Mouse (Mus musculus): ENCODE measurements at regions not wholly inside any gene's neighbourhood (a gene's known extent, or its start where the extent isn't known, plus 50 kb on each side); places are given as distances from the start of the nearest gene placed in this dataset.

DNA sequence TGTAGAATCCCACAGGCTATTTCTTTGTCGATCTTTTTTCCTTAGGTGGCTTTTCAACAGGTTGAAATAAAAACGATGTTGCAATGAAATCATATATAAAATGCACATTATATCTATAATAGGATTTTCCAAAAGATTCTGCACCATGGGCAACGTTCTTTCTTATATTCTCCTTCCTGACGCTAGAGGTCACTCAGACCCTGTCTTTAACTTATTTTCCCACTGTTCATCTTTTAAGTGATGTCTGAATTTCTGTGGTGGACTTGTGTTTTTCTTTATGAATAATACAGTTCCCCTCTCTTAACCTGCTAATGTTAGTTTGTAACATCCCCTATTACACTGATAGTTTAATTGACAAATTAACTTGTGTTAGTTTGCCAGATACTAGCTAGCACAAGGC lies 86.5 kb upstream of the Got2 start:
- DNase-seq = no peak

DNA sequence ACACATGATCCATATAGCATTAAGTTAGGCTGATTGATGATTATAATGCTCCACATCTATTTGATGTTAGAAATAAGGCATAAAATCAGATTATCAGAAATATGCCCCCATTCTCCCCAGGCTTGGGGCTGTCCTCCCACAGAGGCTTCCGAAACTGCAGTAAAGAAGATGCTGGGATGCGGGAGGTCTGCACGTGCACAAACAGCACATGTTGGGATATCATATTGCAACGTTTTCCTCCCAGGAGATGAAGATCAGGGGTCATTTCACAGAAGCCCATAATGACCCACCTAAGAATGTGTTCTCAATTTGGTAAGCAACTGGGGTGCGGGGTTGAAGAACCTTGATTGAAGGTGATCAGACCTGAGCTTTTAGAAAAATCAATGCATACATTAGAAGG lies 85.9 kb upstream of the Got2 start:
- DNase-seq = no peak

DNA sequence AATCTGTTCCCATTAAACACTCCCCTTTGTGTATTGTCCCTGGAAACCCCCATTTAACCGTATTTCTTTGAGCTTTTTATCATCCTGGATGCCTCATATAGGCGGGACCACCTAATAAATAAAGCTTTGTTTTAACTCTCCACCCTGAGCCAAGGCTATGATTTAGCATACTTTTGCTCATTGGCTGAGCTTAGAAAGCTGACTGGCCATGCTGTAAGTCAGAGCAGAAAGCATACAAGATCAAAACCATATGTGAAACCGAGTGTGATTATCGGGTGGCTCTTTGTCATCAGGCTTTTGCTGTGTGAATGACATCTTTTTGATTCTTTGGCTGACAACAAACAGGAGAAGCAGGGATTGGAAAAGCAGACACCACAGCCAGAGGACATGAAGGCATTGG lies 85.2 kb upstream of the Got2 start:
- no peak for DNase-seq

DNA sequence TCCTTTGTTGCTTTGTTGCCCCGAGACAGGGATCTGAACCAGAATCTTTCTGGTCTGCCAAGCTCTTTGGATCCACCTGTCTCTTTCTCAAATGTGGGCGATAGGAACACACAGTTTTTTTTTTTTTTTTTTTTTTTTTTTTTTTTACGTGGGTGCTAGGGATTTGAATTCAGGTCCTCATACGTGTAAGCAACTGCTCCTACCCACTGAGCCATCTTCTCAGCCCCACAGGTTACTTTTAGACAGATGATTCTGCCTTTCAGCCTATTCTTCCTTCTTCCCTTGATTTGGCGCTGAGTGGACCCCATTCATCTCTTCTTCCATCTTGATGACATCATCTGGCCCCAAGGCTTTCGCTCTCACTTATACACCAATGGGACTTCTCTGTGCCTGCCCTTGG lies 80.5 kb upstream of the Got2 start:
- no peak for DNase-seq

DNA sequence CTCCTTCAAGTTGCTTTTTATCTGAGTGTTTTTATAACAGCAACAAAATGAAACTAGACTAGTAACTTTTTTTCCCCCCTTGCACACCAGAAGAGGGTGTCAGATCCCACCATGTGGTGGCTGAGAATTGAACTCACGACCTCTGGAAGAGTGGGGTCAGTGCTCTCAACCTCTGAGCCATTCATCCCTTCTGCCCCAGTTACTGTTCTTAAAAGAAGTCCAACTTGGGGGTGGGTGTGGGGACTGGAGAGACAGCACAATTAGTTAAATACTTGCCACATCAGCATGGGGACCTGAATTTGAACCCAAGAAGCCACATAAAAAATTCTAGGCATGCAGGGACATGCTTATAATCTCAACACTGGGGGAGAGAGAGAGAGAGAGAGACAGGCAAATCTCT lies 78.1 kb upstream of the Got2 start:
- no peak for DNase-seq

DNA sequence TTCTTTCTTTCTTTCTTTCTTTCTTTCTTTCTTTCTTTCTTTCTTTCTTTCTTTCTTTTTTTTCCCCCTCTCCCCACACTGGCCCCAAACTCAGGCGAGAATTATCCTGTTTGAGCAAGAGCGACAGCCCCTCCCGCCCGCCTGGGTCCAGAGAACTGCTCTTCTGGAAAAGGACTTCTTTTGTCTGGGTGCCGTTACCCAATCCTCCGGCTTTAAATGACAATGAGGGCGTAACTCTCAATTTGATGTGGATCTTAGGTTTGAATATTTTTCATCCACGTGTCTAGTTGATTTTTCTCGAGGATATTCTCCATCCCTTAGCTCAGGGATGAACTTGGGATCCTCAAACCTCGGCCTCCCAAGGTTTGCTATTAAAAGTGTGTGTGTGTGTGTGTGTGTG lies 63.9 kb upstream of the Got2 start:
- DNase-seq = no peak

DNA sequence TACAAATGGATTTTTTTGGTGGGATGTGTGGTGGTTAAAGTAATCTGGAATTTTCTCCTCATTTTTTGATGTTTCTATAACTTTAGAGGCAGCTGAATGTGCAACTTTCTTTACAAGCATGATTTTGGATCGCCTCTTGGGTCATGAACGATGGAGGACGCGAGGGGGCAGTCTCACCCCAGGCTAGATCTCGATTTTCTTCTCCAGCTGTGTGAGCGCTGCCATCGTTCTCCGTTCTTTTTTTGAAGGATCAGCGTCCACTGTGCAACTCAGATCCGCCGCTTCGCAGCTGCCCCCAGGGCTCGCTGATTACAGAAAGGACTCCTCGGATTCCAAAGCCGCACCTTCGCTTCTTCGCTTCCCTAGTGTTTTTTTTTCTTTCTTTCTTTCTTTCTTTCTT lies 63.4 kb upstream of the Got2 start:
- DNase-seq = peak; percentile 2

Measured in cerebellum, adult 11-12 months (tissue).